Mouse (Mus musculus) E14TG2a.4 (cell line): ENCODE measurements around the gene Zfp472.

Source experiments
- H3K27me3 ChIP-seq: 2 replicates; pipeline ENCODE4 v1.6.1; 2014; ENCODE audit warnings: low read length, control low read depth; ENCODE audit not compliant: insufficient read depth
- H3K36me3 ChIP-seq: 2 replicates; pipeline ENCODE4 v1.6.1; 2014; ENCODE audit warnings: low read length, control low read depth; ENCODE audit not compliant: insufficient read depth
- H3K4me1 ChIP-seq: replicated peaks from 2 replicates; pipeline ENCODE4 v1.6.1; 2014; ENCODE audit warnings: low read depth, low read length, control low read depth
- H3K4me3 ChIP-seq: replicated peaks from 2 replicates; pipeline ENCODE4 v1.5.1; 2014; ENCODE audit warnings: mild to moderate bottlenecking, low read length
- H3K9me3 ChIP-seq: 2 replicates; pipeline ENCODE4 v1.6.1; 2014; ENCODE audit warnings: low read length, control low read depth
- CTCF ChIP-seq: conservative IDR thresholded peaks from 2 replicates; pipeline ENCODE4 v1.5.1; 2014; ENCODE audit warnings: low read length
- NANOG ChIP-seq: IDR thresholded peaks from 2 replicates; pipeline ENCODE4 v1.6.1; 2014; ENCODE audit warnings: borderline replicate concordance, low read length, mixed read lengths
- POU5F1 ChIP-seq: IDR thresholded peaks from 2 replicates; pipeline ENCODE4 v1.6.1; 2014; ENCODE audit warnings: low read length, borderline replicate concordance

Gene Zfp472

DNA sequence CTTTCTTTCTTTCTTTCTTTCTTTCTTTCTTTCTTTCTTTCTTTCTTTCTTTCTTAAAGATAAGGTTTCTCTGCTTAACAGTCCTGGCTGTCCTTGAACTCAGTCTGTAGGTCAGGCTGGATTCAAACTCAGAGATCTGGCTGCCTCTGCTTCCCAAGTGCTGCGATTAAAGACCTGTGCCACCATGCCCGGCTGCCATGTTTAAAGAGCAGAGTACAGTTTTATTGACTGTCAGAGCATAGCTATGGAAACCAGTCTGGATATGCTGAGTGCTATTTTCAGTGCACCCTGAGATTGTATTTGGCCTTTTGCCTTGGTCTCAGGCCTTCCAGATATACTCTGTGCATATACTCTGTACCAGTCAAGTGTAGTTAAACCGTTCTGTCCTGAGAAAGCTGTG is 22.0 kb upstream of the Zfp472 start:
- H3K4me3 ChIP-seq, result no peak overlapping the region
- H3K27me3 ChIP-seq, result no peaks in the 10 kb centered on the region
- peaks cover 31% of the 10 kb centered on the region for H3K4me1 ChIP-seq
- peaks cover 33% of the 10 kb centered on the region for H3K36me3 ChIP-seq
- H3K9me3 ChIP-seq, result no peaks in the 10 kb centered on the region
- no peak for TF ChIP-seq NANOG
- TF ChIP-seq POU5F1, result no peak
- TF ChIP-seq CTCF, result no peak

DNA sequence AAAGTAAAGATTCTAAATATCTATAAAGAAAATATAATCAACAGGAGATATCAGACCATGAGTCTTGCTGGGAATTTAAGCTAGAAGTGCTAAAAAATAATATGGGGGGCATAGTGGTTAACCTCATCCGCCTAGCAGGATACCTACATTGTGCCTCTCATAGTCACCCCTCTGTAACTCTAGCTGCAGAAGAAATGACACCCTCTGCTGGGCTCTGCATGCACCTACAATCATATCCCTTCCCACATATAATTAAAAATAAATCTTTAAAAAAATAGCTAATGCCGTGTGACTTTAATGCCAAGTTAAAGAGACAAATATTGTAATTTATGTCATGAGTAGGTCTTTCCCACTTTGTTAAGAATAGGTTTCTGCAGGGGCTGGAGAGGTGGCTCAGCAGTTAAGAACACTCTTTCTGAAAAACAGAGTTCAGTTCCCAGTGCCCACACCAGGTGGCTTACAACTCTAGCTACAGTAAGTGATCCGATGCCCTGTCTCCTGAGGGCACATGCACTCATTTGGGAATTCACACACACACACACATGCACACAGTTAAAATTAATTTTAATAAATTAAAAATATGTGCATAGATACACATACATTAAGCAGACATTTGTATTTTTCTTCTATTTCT is 21.1 kb upstream of the Zfp472 start:
- no peaks in the 10 kb centered on the region for H3K9me3 ChIP-seq
- TF ChIP-seq CTCF (peak; percentile 36; the same call in 1 of the 2 replicates), POU5F1 (no peak)
- H3K27me3 ChIP-seq, result no peaks in the 10 kb centered on the region
- H3K36me3 ChIP-seq, result peaks cover 32% of the 10 kb centered on the region
- H3K4me1 ChIP-seq, result peaks cover 33% of the 10 kb centered on the region
- no peak overlapping the region for H3K4me3 ChIP-seq

GRCm38 (mm10) chr17:32946716-32947115 is 18.9 kb upstream of the Zfp472 start:
- Histone ChIP-seq H3K4me3 (peak overlapping the region; percentile 83), H3K9me3 (no peaks in the 10 kb centered on the region), H3K36me3 (peaks cover 16% of the 10 kb centered on the region; the same call in 1 of the 2 replicates), H3K4me1 (peaks cover 48% of the 10 kb centered on the region), H3K27me3 (0 out of 2 replicates have a peak, but pooled peaks cover 1% of the 10 kb centered on the region)
- TF ChIP-seq NANOG (no peak), POU5F1 (no peak), CTCF (no peak)

DNA sequence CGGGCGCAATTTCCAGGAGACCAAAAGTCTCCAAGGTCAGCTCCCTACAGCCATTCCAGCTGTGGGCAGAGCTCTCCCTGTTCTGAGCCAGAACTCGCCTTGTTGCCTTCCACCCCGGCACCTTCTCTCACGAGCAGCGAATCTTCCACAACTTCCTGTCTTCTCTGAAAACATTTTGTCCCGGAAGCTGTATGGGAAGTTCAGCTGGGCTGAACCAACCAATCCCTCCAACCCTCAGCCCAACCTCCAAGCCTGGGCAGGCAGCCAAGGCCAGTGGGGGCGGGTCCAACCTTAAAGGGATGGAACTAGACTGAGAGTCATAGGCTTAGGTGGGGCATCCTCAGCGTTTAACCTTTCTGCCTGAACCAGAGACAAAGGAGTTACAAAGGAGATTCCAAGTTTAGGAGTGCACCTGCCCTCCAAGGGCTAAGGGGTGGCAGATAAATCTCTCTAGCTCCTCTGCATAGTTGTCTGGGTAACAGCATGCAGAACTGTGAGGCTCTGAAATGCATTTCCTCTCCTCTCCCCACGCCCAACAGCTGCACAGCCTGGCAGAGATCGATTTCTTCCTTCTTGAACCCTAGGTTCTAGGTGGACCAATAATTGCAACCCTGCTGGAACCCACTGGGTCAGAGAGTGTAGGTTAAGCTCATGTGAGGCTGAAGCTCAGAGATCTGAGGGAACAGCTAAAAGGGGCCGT is 18.2 kb upstream of the Zfp472 start, which contains the start of gene Cyp4f13:
Cyp4f13 (minus strand) TSS at position 188 of the 700 bp plus-strand sequence.
- H3K4me3 ChIP-seq, result peak within 1 kb of the TSS; percentile 83
- H3K9me3 ChIP-seq, result no peaks in the 10 kb centered on the region
- peaks cover 54% of the 10 kb centered on the region for H3K4me1 ChIP-seq
- TF ChIP-seq POU5F1 (peak; percentile 30; the same call in 1 of the 2 replicates), CTCF (no peak)
- peaks cover 8% of the 10 kb centered on the region for H3K27me3 ChIP-seq
- peaks cover 16% of the 10 kb centered on the region; the same call in 1 of the 2 replicates for H3K36me3 ChIP-seq

- Histone ChIP-seq H3K27me3 (peaks cover 11% of the 10 kb centered on the region), H3K4me3 (no peak overlapping the region), H3K4me1 (peaks cover 57% of the 10 kb centered on the region), H3K9me3 (no peaks in the 10 kb centered on the region), H3K36me3 (0 out of 2 replicates have a peak, but pooled peaks cover 7% of the 10 kb centered on the region)
- TF ChIP-seq POU5F1, result no peak
- TF ChIP-seq CTCF, result no peak
- TF ChIP-seq NANOG, result no peak
These were observed 15.5 kb upstream of the Zfp472 start for GRCm38 (mm10) chr17:32950136-32950535.

- Histone ChIP-seq H3K9me3 (no peaks in the 10 kb centered on the region), H3K27me3 (peaks cover 11% of the 10 kb centered on the region), H3K4me3 (peak overlapping the region; percentile 71; the same call in 1 of the 2 replicates), H3K36me3 (no peaks in the 10 kb centered on the region), H3K4me1 (peaks cover 50% of the 10 kb centered on the region)
- TF ChIP-seq NANOG, result no peak
- no peak for TF ChIP-seq POU5F1
- TF ChIP-seq CTCF, result no peak
These were observed 14.6 kb upstream of the Zfp472 start for GRCm38 (mm10) chr17:32951006-32951405.

- TF ChIP-seq CTCF, result peak; percentile 65
- no peak for TF ChIP-seq NANOG
- Histone ChIP-seq H3K4me3 (peak overlapping the region; percentile 71), H3K27me3 (peaks cover 11% of the 10 kb centered on the region), H3K36me3 (no peaks in the 10 kb centered on the region), H3K4me1 (peaks cover 45% of the 10 kb centered on the region), H3K9me3 (no peaks in the 10 kb centered on the region)
These were observed 14.2 kb upstream of the Zfp472 start for GRCm38 (mm10) chr17:32951441-32951840.

DNA sequence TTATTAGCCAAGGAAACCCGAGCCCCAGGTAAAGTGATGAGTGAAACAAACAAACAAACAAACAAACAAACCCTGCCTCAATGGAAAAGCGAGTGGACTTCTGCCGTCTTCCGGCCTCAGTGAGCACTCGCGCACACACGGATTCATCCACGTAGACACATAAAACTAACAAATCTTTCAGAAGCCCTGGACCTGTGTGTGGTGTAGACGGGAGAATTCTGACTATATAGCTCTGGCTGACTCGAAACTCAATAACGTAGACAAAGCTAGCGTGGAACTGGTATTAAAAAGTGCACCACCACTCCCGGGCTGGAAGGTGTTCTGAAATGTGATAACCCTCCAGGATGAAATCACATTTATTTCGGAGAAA is 376 bp upstream of the Zfp472 start:
- peaks cover 23% of the 10 kb centered on the region for H3K4me1 ChIP-seq
- no peaks in the 10 kb centered on the region for H3K36me3 ChIP-seq
- peaks cover 20% of the 10 kb centered on the region for H3K9me3 ChIP-seq
- peak overlapping the region; percentile 94 for H3K4me3 ChIP-seq
- TF ChIP-seq CTCF (no peak), POU5F1 (no peak), NANOG (no peak)
- no peaks in the 10 kb centered on the region for H3K27me3 ChIP-seq

- H3K4me3 ChIP-seq, result no peak overlapping the region
- H3K9me3 ChIP-seq, result no peaks in the 10 kb centered on the region
- no peaks in the 10 kb centered on the region for H3K27me3 ChIP-seq
- TF ChIP-seq POU5F1, result no peak
- TF ChIP-seq NANOG, result no peak
- TF ChIP-seq CTCF, result no peak
- peaks cover 36% of the 10 kb centered on the region for H3K36me3 ChIP-seq
- peaks cover 3% of the 10 kb centered on the region; the same call in 1 of the 2 replicates for H3K4me1 ChIP-seq
These were observed 15.7 kb downstream of the Zfp472 start for GRCm38 (mm10) chr17:32981361-32981760.
